Mouse (Mus musculus): ENCODE measurements around the gene Ppp1r12a.

Gene Ppp1r12a

DNA sequence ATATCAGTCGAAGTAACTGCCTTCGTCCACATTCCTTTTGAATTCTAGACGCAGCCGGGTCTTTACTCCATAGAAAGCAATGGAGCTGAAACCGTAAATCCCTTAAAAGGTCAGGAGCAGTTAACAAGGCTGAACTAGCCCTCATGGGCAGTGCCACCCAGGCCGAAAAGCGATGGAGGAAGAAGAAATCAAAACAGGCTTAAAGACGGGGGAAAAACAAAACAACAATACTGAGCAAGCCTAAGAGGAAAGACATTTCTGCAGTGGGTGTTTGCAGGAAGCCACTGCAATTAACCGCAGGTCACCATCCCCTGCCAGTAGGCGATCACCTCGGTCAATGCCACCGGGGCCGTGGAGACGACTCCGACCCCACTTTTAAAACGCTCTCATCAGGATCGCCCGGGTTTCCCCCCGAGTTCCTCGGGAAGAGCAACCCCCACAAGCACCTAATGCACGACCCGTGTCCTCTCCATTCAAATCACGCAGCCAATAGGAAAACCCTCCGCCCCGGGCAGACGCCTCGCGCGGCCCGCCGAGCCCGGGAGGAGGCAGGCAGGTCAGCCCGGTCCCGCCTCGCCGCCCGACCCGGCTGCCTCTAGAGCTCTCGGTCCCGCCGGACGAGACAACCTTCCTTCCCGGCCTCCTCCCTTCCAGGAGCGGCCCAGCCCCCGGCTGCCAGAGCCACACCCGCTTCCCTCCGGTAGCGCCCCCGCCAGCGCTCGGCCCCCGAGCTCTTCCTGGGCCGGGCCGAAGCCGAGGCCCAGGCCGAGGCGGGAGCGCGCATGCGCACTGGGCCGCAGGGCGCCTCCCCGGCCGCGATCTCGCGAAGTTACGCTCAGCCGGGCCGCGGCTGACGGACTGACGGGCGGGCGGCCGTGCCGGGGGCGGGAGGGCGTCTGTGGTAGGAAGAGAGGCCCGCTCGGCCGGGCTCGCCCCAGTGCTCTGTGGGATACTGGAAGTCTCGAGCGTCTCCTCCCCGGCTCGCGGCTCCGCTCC, at the start of gene Ppp1r12a:
Gene Ppp1r12a, plus strand, starts transcription at position 933 of the 996 bp plus-strand sequence.
- in situ Hi-C loops (cut with MboI; ENCODE audit: unreplicated experiment in 2 of 2) = loop anchor here (5.0 to 25.0 kb wide), 2 partner anchors 74 to 224 kb away; no protein-coding TSS in a partner anchor

DNA sequence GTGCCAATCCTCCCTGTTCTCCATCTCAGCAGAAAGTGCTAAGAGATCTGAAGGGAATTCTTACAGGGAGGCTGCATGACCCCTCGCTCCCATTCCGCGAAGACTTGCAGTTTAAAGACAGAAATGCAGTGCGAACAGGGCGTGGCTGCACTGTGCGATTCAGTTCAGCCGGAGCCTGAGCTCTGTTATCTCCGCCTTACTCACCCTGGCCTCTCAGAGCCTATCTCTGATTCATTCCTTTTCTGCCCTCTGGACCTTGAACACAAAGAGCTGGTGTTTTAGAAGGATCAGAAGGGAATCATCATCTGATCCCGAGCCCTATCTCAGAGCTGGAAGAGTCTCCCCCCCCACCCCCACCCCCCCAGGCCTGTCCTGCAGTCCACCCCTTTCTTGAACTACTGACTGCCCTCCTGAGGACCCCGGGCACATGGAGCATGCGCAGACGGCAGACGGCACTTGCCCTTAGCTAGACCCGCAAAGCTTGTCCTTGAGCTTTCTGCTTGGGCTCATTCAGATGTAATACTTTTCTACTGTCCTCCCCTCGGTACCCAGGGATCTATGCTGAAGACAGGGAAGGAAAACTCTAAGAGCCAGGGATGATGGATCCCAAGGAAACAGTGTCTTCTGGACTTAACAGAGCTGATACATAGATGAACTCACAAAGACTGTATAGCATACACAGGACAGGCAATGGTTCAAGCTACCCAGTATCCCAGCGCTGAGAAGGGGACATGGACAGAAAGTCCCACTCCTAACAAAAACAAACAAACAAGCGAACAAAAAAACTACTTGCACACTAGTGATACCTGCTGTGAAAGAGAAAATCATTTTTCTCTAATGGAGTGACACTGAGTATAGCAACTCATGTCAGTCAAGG, 48.4 kb upstream of the Ppp1r12a start:
- in situ Hi-C loops (cut with MboI; ENCODE audit: unreplicated experiment in 2 of 2) = no loop called here

DNA sequence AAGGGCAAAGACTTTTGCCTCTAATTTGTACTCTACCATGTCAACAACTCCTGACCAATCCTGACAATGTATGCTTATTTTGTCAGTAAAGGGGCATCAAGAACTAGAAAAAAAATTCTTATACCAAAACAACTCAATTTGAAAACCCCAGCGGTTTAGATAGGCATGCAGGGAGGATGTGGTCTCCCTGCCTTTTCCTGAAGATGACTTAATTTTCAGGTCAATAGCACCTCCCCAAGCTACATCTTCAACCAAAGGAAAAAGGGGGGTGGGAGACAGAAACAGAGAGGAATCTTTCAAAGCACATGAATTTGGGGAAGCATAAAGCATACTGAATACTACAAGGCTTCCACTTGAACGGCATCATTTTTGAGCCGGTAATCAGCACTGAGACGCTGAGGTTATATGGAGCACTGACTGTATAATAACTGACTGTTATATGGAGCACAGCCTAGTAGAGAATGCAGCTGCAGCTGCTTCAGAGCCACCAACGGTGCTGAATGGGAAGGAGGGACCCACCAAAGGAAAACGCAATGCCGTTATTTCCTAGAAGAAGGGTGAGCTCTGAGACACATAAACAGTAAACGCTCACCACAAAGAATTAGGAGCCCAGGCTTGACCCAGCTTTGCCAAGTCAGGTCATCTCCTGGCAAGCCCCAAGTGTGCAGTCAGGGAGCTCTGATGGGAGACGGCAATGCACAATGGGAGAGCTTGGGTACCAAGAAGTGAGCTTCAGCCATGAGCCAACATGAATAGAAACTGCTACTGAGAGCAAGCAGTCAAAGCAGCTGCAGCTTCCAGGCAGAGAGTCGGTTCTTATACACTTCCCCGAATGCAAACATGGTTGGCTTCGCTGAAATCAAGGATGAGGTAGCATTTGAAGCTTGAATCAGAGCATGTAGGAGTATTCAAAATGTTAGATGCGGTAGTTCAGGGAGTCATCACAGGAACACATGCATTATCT, 43.5 kb upstream of the Ppp1r12a start:
- in situ Hi-C loops (cut with MboI; ENCODE audit: unreplicated experiment in 2 of 2) = no loop called here

DNA sequence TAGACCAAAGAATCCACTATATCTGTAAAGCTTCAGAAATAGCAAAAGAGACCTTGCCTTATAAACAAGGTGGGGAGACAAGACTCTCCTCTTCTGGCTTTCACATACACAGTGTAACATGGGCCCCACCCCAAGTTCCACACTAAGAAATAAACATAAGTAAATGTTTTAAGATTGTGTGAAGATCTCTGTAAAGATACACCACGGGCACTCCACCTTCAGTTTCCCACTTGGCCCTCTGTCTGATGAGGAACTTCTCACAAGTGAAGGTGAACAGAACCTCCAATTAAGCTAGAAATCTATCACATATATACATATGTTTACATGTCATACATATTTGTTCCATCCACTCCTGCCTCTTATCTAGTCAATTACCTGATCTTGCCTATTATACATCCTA, 42.6 kb upstream of the Ppp1r12a start:
- in situ Hi-C loops (cut with MboI; ENCODE audit: unreplicated experiment in 2 of 2) = no loop called here

DNA sequence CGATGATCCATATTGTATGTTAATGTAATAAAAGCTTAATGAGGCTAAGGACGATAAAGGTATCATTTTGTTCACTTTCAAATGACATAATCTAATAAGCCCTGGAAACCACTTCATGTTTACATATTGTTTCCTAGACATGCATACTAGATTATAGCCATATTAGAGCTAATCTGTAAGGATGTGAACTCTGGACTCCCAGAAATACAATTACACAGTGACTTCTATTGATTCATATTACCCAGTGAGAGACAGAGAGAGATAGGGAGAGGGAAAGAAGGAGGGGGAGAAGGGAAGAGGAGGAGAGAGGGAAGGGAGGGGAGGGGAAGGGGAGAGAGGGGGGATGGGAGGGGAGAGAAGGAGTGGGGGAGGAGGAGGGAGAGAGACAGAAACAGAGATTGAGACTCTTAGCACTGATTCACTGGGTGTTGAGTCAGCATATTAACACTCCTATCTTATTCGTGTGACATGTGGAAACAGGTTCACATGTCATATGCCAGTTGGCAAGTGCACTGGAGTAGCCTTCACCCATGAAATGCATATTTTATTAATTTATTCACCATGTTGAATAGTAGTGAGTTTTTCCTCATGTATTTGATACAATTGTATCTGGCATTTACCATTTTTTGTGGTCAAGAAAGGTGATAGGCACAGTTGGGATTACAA, 36.9 kb upstream of the Ppp1r12a start:
- in situ Hi-C loops (cut with MboI; ENCODE audit: unreplicated experiment in 2 of 2) = no loop called here

DNA sequence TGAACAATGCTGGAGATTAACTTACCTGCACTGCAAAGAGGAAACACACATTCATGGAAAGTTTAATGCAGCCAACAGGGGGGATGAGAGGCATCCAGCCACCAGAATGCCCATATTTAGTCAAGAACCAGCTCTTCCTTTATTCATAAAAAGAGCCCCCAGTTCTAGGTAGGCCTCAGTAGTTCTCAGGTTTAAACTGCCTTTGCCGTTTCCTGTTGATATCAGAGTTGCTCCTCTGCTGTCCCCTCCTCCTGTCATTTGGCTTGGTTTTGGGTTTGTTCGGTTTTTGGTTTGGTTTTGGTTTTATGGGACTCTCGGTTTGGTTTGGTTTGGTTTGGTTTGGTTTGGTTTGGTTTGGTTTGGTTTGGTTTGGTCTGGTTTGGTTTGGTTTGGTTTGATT, 32.8 kb upstream of the Ppp1r12a start:
- in situ Hi-C loops (cut with MboI; ENCODE audit: unreplicated experiment in 2 of 2) = no loop called here

DNA sequence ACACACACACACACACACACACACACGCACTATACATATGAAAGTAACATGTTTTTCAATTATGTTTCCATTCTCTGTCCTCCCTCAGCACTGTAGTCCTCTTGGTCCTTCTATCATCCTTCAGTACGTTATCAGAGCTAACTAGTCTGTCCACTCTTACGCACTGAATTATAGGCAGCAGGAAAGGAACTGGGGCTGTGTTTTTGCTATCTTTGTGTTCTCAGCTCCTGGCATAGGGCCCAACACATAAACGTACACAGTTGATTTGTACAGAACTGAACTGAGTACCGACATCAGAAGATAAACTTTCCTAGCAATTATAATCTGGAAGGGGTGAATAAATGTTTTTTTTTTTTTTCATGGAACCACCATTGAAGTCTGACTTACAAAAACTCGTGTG, 30.1 kb upstream of the Ppp1r12a start:
- in situ Hi-C loops (cut with MboI; ENCODE audit: unreplicated experiment in 2 of 2) = no loop called here

DNA sequence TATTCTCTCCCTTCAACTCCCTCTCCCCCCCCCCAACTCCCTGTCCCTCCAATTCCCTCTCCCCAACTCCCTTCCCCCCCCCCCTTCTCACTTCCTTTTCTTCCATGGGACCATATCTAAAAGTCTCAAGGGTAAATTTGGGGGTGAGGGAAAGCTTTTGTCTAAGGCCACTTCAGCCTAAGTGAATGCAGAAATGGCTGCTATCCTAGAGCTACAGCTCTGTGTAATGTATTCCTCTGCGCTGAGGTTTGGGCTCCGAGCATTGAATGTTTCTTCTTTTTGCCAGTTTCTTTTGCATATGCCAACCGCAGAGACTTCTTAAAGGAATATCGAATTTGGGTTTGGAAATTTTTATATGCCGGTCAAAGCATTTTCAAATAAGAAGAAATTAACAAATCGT, 28.7 kb upstream of the Ppp1r12a start:
- in situ Hi-C loops (cut with MboI; ENCODE audit: unreplicated experiment in 2 of 2) = no loop called here

DNA sequence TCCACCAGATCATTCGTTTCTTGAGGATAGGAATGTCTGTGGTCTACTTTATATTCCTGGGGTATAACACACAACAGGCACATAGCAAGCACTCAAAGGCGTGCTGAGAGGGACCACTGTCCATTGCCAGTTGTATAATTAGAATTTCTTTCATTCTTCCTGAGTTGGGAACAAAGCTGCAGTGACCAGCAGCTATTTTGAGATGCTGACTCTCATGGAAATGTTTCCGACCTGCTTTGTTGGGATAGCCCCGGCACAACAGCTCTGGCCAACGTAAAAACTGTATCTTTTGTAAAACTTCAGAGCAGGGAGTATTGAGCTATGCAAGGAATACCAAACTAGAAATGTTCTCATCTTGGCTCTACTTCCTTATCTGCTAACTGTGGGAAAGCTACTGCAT, 28.2 kb upstream of the Ppp1r12a start:
- in situ Hi-C loops (cut with MboI; ENCODE audit: unreplicated experiment in 2 of 2) = no loop called here

DNA sequence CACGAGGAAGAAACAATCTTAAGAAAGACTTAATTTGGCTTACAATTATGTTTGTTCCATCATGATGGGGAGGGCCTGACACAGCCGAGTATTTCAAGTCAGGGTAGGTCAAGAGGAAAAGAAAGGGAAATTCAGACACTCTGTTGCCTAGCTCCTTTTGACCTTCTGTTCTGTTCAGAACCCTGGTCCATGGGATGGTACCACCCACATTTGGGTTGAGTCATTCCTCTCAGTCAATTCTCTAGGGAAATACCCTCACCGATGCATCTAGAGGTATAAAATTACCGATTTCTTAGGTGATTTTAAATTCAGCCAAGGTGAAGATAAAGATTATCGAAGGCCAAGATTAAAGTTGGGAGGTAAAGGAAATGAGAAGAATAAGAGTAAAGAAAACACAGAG, 23.6 kb upstream of the Ppp1r12a start:
- in situ Hi-C loops (cut with MboI; ENCODE audit: unreplicated experiment in 2 of 2) = no loop called here

DNA sequence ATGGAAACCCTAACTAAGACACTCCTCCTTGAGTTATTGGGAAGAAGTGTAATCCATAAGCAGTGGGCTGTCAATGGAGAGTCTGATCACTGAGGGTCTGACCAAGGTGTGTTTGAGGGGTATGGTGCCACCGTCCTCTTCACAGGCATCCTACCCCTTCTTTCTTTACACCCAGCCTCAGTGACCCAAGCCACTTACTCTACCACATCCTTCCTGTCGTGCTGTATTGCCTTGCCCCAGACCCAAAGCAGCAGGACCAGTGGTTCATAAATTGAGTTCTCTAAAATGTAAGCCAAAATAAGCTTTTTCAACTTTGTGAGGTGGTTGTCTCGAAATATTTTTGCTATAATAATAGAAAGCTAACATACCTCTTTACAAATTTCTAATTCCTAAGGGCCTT, 22.2 kb upstream of the Ppp1r12a start:
- in situ Hi-C loops (cut with MboI; ENCODE audit: unreplicated experiment in 2 of 2) = no loop called here

DNA sequence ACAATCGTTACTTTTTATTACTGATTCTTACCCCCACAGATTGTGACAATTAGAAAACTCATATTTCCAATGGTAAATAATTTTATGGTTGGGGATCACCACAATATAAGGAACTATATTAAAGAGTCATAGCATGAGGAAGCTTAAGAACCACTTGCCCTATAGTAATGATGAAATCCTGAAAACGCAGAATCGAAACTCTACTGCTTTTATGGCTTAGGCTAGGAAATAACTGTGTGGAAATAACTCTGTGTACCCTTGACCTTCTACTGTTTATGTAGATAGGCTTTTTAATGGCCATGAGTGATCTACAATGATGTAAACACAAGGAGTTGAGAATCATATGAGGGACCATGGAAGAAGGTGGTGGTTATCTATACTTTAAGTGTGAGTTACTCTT, 21.3 kb upstream of the Ppp1r12a start:
- in situ Hi-C loops (cut with MboI; ENCODE audit: unreplicated experiment in 2 of 2) = no loop called here

DNA sequence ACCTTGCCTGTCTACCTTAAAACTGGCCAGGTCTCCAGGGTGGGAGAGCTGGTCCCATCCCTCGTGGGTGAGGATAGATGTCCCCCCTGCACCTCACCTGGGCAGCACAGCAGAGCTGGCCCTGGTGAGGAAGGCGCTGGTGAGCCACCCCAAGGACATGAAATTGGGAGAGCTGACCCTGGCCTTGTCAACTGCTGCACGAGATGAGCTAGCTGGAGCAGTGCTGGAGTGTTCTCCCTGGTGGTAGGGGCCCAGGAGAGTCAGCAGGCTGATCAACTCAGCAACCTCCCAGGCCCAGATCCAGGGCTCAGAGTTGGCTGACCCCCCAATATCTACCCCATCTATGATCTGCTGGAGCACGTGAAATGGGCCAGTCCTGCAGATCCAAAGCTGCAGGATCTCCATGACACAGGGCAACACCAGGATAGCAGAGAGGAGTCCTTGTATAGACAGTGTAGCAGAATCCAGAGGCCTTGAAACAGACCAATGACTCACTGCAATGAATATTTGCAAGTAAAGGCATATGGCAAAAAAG, 17.9 kb upstream of the Ppp1r12a start:
- in situ Hi-C loops (cut with MboI; ENCODE audit: unreplicated experiment in 2 of 2) = no loop called here

DNA sequence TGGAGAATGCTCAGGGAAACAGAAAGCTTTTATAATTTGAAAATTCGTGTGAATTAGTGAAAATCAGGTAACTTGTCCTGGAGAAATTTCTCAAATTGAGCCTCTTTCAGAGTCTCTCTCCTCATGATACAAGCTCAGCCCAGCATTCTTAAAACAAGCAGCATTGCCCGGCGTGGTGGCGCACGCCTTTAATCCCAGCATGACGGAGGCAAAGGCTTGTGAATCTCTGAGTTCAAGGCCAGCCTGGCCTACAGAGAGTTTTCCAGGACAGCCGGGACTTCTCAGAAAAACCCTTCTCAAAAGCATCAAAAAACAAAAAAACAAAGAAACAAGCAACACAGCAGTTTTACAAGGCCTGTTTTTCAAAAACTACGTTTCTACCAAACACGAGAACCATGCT, 16.3 kb upstream of the Ppp1r12a start:
- in situ Hi-C loops (cut with MboI; ENCODE audit: unreplicated experiment in 2 of 2) = no loop called here

DNA sequence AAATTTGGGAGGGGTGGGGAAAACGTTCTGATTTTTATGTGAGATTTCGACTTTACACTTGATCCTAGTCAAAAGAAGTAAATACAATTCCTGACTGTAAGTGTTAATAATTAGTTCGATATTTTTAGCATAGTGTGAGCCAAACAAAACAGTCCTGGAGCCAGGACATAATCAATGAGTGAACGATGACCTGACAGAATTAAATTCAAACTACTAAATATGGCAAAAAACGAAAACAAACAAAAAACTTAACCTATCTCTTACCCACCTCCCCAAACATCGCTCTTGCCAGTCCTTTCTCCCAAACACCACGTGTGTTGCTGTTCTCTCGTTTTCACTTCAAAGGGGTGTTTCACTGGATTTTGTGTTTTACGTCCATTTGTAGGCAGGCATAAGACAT, 15.0 kb upstream of the Ppp1r12a start:
- in situ Hi-C loops (cut with MboI; ENCODE audit: unreplicated experiment in 2 of 2) = no loop called here

DNA sequence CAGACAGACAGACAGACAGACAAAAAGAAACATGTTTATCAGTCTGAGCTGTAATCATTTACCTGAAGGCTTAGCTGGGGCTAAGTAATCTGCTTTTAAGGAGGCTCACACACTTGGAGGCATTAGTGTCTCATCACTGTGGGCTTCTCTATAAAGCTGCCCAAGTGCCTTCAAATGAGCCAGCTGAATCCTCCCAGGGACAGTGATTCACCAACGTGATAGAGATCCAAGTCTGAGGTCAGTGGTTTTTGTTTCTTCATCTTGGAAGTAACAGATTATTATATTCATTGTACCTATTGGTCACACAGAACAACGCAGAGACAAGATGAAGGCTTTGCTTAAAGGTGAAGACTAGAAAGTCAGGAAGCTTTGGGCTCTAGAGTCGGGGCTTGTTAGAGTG, 8.7 kb upstream of the Ppp1r12a start:
- in situ Hi-C loops (cut with MboI; ENCODE audit: unreplicated experiment in 2 of 2) = loop anchor here in 1 of 2 experiments (25.0 kb wide), 1 partner anchor 216 kb away; no protein-coding TSS in a partner anchor

DNA sequence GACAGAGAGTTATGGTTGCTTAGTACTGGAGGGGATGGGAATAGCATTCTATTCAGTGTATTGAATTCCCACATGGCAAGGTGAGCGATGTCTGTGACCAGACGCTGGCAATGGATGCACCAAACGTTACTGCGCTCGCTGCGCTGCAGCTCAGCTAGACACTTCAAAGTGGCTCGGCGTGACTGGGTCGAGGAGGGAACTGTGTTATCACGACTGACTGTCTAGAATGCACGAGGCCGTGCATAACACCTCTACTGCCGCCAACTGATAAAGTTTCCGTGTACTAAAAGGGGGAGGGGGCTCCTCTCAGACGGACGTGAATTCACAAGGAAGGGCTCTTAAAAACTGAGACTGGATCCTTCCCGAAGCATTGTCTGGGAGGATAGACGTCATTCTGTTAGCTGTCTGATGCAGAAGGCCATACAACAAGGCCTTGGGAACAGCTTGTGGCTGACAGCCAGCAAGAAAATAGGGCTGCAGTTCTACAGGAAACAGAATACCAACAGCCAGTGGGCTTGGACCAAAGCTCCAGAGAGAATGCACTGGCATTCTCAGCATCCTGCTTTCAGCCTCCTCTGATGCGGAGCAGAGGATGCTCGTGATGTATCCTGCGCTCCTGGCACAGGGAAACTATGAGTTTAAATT, 6.8 kb upstream of the Ppp1r12a start:
- in situ Hi-C loops (cut with MboI; ENCODE audit: unreplicated experiment in 2 of 2) = loop anchor here in 1 of 2 experiments (25.0 kb wide), 1 partner anchor 218 kb away; no protein-coding TSS in a partner anchor

DNA sequence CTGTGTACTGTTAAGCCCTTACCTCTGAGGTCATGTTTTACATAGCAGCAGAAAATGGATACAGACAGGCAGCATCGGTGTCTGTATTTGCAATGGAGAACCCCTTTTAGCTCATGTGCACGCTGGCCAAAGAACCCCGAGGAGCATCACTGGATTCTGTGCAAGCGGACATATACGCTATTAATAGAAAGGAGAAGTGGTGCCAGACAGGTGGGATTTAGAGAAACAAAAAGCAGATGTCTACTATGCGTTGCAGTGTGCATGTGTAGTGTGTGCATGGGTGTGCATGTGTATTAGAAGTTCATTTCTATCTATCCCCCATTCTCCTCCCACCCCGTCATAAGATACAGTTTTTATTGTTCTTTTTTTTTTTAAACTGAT, 6.3 kb upstream of the Ppp1r12a start:
- in situ Hi-C loops (cut with MboI; ENCODE audit: unreplicated experiment in 2 of 2) = loop anchor here in 1 of 2 experiments (25.0 kb wide), 1 partner anchor 218 kb away; no protein-coding TSS in a partner anchor

DNA sequence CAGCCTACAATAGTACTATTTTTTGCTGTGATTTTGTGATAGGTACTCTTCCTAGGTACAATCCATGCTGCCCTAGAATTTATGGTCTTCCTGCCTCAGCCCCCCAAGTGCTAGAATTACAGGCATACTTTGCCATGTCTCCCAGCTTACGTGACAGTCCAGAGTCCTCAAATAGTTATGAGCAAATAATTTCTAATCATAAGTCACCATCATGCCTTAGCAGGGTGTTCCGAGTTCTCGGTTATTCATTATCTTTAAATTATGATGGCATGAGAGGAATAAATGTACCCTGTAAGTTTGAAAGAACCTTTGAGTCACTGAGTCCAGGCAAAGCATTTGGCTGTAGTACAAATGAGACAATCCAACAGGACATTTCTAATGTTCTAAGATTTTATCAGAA, 5.9 kb upstream of the Ppp1r12a start:
- in situ Hi-C loops (cut with MboI; ENCODE audit: unreplicated experiment in 2 of 2) = loop anchor here in 1 of 2 experiments (25.0 kb wide), 1 partner anchor 219 kb away; no protein-coding TSS in a partner anchor
